Mouse (Mus musculus) gastrocnemius, postnatal 10 days (tissue): ENCODE measurements at regions not wholly inside any gene's neighbourhood (a gene's known extent, or its start where the extent isn't known, plus 50 kb on each side); places are given as distances from the start of the nearest gene placed in this dataset.

Experiments used
- DNase-seq: peaks from one replicate; pipeline ENCODE4 v3.0.0; 2021; ENCODE audit warnings: mixed read lengths

GRCm38 (mm10) chr10:95124476-95124875 is 179.8 kb upstream of the Plxnc1 start:
- DNase-seq = no peak

- no peak for DNase-seq
These were observed 175.4 kb upstream of the Plxnc1 start for GRCm38 (mm10) chr10:95120007-95120406.

GRCm38 (mm10) chr10:95118786-95119351 is 174.2 kb upstream of the Plxnc1 start:
- DNase-seq = no peak

- no peak for DNase-seq
These were observed 173.1 kb upstream of the Plxnc1 start for GRCm38 (mm10) chr10:95117731-95118212.

GRCm38 (mm10) chr10:95117041-95117730 is 172.6 kb upstream of the Plxnc1 start:
- DNase-seq = no peak

GRCm38 (mm10) chr10:95116579-95117011 is 172.0 kb upstream of the Plxnc1 start:
- no peak for DNase-seq

- no peak for DNase-seq
These were observed 168.3 kb upstream of the Plxnc1 start for GRCm38 (mm10) chr10:95112837-95113388.

GRCm38 (mm10) chr10:95112231-95112774 is 167.7 kb upstream of the Plxnc1 start:
- no peak for DNase-seq

GRCm38 (mm10) chr10:95110786-95111185 is 166.2 kb upstream of the Plxnc1 start:
- DNase-seq = no peak

- DNase-seq = no peak
These were observed 164.9 kb upstream of the Plxnc1 start for GRCm38 (mm10) chr10:95109576-95109975.

- DNase-seq = no peak
These were observed 163.1 kb upstream of the Plxnc1 start for GRCm38 (mm10) chr10:95107532-95108251.

- DNase-seq = no peak
These were observed 159.2 kb upstream of the Plxnc1 start for GRCm38 (mm10) chr10:95103808-95104207.

- no peak for DNase-seq
These were observed 158.3 kb upstream of the Plxnc1 start for GRCm38 (mm10) chr10:95102981-95103380.

GRCm38 (mm10) chr10:95099906-95100305 is 155.3 kb upstream of the Plxnc1 start:
- no peak for DNase-seq

GRCm38 (mm10) chr10:95095847-95096246 is 151.2 kb upstream of the Plxnc1 start:
- no peak for DNase-seq

- DNase-seq = no peak
These were observed 150.1 kb upstream of the Plxnc1 start for GRCm38 (mm10) chr10:95094771-95095170.

- no peak for DNase-seq
These were observed 148.6 kb upstream of the Plxnc1 start for GRCm38 (mm10) chr10:95093266-95093665.

- DNase-seq = no peak
These were observed 146.5 kb upstream of the Plxnc1 start for GRCm38 (mm10) chr10:95091086-95091485.

GRCm38 (mm10) chr10:95090641-95091040 is 146.0 kb upstream of the Plxnc1 start:
- no peak for DNase-seq

GRCm38 (mm10) chr10:95090035-95090434 is 145.4 kb upstream of the Plxnc1 start:
- no peak for DNase-seq

GRCm38 (mm10) chr10:95087864-95088570 is 143.4 kb upstream of the Plxnc1 start:
- DNase-seq = peak; percentile 41

GRCm38 (mm10) chr10:95086755-95087154 is 142.1 kb upstream of the Plxnc1 start:
- DNase-seq = no peak
